Mouse (Mus musculus): ENCODE measurements around the gene Fam19a2.

DNA sequence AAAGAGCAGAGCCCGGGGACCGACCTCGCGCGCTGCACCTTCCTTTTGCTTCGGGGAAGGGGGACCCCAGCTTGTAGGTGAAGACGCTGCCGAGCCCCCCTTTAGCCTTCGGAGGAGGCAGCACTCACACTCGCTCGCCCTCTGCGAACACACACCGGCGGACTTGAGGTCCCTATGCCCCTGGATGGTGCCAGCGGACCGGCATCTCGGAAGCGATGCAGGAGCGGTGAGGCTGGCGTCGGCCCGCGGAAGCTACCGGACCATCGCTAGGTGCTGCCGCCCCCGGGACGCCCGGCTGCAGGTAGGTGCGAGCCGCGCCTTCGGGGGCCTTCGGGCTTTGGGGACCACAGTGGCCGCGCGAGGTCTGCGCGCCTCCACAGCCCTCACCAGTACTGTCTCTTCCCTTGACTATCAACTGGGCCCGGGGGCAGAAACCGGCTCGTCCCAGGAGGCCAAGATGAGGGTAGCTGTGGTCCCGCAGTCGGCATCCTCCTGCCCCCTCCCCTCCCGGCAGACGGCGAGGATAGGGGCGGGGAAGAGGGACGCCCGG, 1.5 kb downstream of the Fam19a2 start:
- TF ChIP-seq CTCF (IDR thresholded peaks at IDR 0.05; ENCODE audit: low read depth, low read length): no peak
- no peak for TF ChIP-seq POLR2A (IDR thresholded peaks at IDR 0.05; ENCODE audit: extremely low read depth, insufficient read depth, low read length)
